Mouse (Mus musculus): Measurements from ENCODE around the gene Gm47985. TPM values are rescaled to one million over a fixed set of nuclear protein-coding genes. Genes with fewer than 3 reads are reported as not detected.

Gene Gm47985
- polyA plus RNA-seq, 1 experiment from 2014 or later = 0.41 TPM

Other genes starting within 250 kb of the Gm47985 start
- 9.1 and 10.5 TPM in 2 replicates for gene Hmcn1, start 189.1 kb upstream of the Gm47985 start, polyA plus RNA-seq (2016; fragmentation: Nextera tagmentation; extraction: Ambion mirVana)
- 0.14 and 0.42 TPM in 2 replicates for gene Gm8947, start 9.8 kb downstream of the Gm47985 start, polyA plus RNA-seq (2016; fragmentation: Nextera tagmentation; extraction: Ambion mirVana)
- not detected in 2 replicates for gene Gm47995, start 15.9 kb downstream of the Gm47985 start, polyA plus RNA-seq (2016; fragmentation: Nextera tagmentation; extraction: Ambion mirVana)
- not detected in 2 replicates for gene 3110040M04Rik, start 21.6 kb downstream of the Gm47985 start, polyA plus RNA-seq (2016; fragmentation: Nextera tagmentation; extraction: Ambion mirVana)
- gene Gm47996, start 27.6 kb downstream of the Gm47985 start, polyA plus RNA-seq (2016; fragmentation: Nextera tagmentation; extraction: Ambion mirVana) = not detected in 2 replicates
- gene Ivns1abp, start 161.9 kb downstream of the Gm47985 start, polyA plus RNA-seq (2016; fragmentation: Nextera tagmentation; extraction: Ambion mirVana) = 442 and 458 TPM in 2 replicates
- gene Swt1, start 245.9 kb downstream of the Gm47985 start, polyA plus RNA-seq (2016; fragmentation: Nextera tagmentation; extraction: Ambion mirVana) = 18.0 and 18.9 TPM in 2 replicates
- gene Trmt1l, start 246.0 kb downstream of the Gm47985 start, polyA plus RNA-seq (2016; fragmentation: Nextera tagmentation; extraction: Ambion mirVana) = 46.7 and 47.3 TPM in 2 replicates

All from forebrain, embryonic 10.5 days (tissue).